Mouse (Mus musculus): ENCODE data around the gene Akap13. TPM values are rescaled to one million over a fixed set of nuclear protein-coding genes. Genes with fewer than 3 reads are reported as not detected.

Akap13 gene
- total and polyA plus RNA-seq, 2 experiments from 2014 or later, result 13.8 to 26.1 TPM

DNA sequence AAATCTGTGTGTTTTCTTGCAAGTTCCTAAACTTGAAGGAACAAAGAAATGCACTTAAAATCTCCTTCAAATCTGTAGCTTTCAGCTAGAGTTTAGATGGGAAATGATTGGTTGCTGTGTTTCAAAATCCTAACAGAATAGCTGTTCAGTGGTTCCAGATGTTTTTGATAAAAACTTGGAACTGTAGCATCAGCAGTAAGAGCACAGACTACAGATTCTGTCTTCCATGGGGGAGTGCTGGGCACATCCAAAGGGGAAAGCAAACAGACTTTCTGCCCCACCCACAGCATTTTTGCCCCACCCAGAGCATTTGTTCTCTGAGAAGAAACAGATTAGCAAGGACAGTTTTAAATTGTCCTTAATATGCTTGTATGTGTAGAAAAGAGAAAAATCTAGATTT lies 184.7 kb downstream of the Akap13 start:
- ATAC-seq (no peak), DNase-seq (ENCODE audit: low spot score) (no peak)
- Histone ChIP-seq H3K27ac (no peak overlapping the region), H3K27me3 (ENCODE audit: insufficient read depth, low read length) (no peaks in the 10 kb centered on the region), H3K9me3 (ENCODE audit: low read length) (no peaks in the 10 kb centered on the region), H3K9ac (replicated peaks; ENCODE audit: low read length) (no peak overlapping the region), H3K4me1 (ENCODE audit: insufficient read depth, low read length) (0 out of 2 replicates have a peak, but pooled peaks cover 6% of the 10 kb centered on the region), H3K4me2 (ENCODE audit: low read depth, low read length) (no peak overlapping the region), H3K4me3 (ENCODE audit: low read length) (no peak overlapping the region), H3K36me3 (ENCODE audit: insufficient read depth, low read length) (no peaks in the 10 kb centered on the region)
- no peak for TF ChIP-seq CTCF (IDR thresholded peaks at IDR 0.05; ENCODE audit: low read depth)

- Histone ChIP-seq H3K36me3 (ENCODE audit: insufficient read depth, low read length) (no peaks in the 10 kb centered on the region), H3K27me3 (ENCODE audit: insufficient read depth, low read length) (no peaks in the 10 kb centered on the region), H3K27ac (no peak overlapping the region), H3K9ac (replicated peaks; ENCODE audit: low read length) (no peak overlapping the region), H3K4me3 (ENCODE audit: low read length) (no peak overlapping the region), H3K9me3 (ENCODE audit: low read length) (no peaks in the 10 kb centered on the region), H3K4me1 (ENCODE audit: insufficient read depth, low read length) (0 out of 2 replicates have a peak, but pooled peaks cover 6% of the 10 kb centered on the region), H3K4me2 (ENCODE audit: low read depth, low read length) (no peak overlapping the region)
- WGBS, result 66% methylated on average over 2 of the region's 2 CpGs
- ATAC-seq (no peak), DNase-seq (ENCODE audit: low spot score) (no peak)
- no peak for TF ChIP-seq CTCF (IDR thresholded peaks at IDR 0.05; ENCODE audit: low read depth)
Observed at GRCm38 (mm10) chr7:75640671-75641070, 185.3 kb downstream of the Akap13 start.

DNA sequence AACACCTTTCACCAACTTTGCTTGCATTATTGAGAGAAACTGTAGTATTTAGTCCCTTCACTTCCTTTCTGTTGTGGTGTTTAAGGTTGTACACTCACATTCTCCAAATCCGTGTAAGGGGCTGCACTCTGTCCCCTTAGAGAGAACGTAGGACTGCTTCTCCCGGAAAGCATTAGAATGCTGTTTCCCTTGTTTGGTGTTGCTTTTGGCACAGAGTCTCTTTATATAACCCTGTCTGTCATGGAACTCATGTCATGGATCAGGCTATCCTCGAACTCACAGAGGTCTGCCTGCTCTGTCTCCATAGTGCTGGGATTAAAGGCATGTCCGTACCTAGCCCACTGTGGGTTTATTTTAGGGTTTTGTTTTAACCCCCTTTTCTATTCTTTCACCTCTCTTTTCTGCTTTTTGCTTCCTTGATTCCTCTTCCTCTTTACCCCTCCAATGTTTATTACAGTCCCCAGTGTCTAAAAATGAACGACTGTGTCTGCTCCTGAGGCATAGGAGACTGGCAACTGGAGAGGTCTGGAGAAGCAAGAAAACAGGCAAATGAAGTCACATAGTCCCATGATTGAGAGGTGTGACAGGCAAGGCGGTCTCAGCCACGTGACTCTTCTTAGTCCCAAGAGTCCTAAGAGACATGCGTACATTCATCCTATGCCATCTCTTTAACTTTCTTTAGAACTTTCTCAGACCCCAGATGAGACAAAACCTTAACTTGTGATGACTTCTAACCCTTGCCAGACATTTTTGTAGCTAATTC lies 186.3 kb downstream of the Akap13 start:
- Histone ChIP-seq H3K36me3 (ENCODE audit: insufficient read depth, low read length) (no peaks in the 10 kb centered on the region), H3K4me2 (ENCODE audit: low read depth, low read length) (peak overlapping the region; percentile 63), H3K9ac (replicated peaks; ENCODE audit: low read length) (no peak overlapping the region), H3K27me3 (ENCODE audit: insufficient read depth, low read length) (no peaks in the 10 kb centered on the region), H3K9me3 (ENCODE audit: low read length) (no peaks in the 10 kb centered on the region), H3K27ac (peak overlapping the region; percentile 70; the same call in 1 of the 2 replicates), H3K4me1 (ENCODE audit: insufficient read depth, low read length) (0 out of 2 replicates have a peak, but pooled peaks cover 6% of the 10 kb centered on the region), H3K4me3 (ENCODE audit: low read length) (no peak overlapping the region)
- ATAC-seq (peak; percentile 51; the same call in 1 of the 2 replicates), DNase-seq (ENCODE audit: low spot score) (no peak)
- no peak for TF ChIP-seq CTCF (IDR thresholded peaks at IDR 0.05; ENCODE audit: low read depth)
- WGBS, result 46% methylated on average over 9 of the region's 9 CpGs

GRCm38 (mm10) chr7:75642178-75642777 lies 186.9 kb downstream of the Akap13 start:
- WGBS, result 4% methylated on average over 9 of the region's 9 CpGs

GRCm38 (mm10) chr7:75642846-75643563 lies 187.7 kb downstream of the Akap13 start:
- peak overlapping the region; percentile 63 for H3K4me2 ChIP-seq (ENCODE audit: low read depth, low read length)
- peak; percentile 15; the same call in 1 of the 2 replicates for ATAC-seq
- no peaks in the 10 kb centered on the region for H3K9me3 ChIP-seq (ENCODE audit: low read length)
- H3K27ac ChIP-seq, result 0 out of 2 replicates have a peak overlapping the region, but pooled peaks have one; percentile 70
- TF ChIP-seq CTCF (IDR thresholded peaks at IDR 0.05; ENCODE audit: low read depth), result no peak
- DNase-seq (ENCODE audit: low spot score), result peak; percentile 15
- peak overlapping the region; percentile 25; the same call in 1 of the 2 replicates for H3K9ac ChIP-seq (replicated peaks; ENCODE audit: low read length)
- no peaks in the 10 kb centered on the region for H3K27me3 ChIP-seq (ENCODE audit: insufficient read depth, low read length)
- H3K4me3 ChIP-seq (ENCODE audit: low read length), result peak overlapping the region; percentile 35
- H3K4me1 ChIP-seq (ENCODE audit: insufficient read depth, low read length), result 0 out of 2 replicates have a peak, but pooled peaks cover 6% of the 10 kb centered on the region
- WGBS, result 35% methylated on average over 16 of the region's 16 CpGs
- no peaks in the 10 kb centered on the region for H3K36me3 ChIP-seq (ENCODE audit: insufficient read depth, low read length)

More at GRCm38 (mm10) chr7:75642178-75642777, 186.9 kb downstream of the Akap13 start:
- H3K4me2 ChIP-seq (ENCODE audit: low read depth, low read length), result peak overlapping the region; percentile 63
- DNase-seq (ENCODE audit: low spot score), result peak; percentile 65
- no peak for TF ChIP-seq CTCF (IDR thresholded peaks at IDR 0.05; ENCODE audit: low read depth)
- no peaks in the 10 kb centered on the region for H3K9me3 ChIP-seq (ENCODE audit: low read length)
- H3K4me1 ChIP-seq (ENCODE audit: insufficient read depth, low read length), result 0 out of 2 replicates have a peak, but pooled peaks cover 6% of the 10 kb centered on the region
- peak overlapping the region; percentile 35 for H3K4me3 ChIP-seq (ENCODE audit: low read length)
- peak overlapping the region; percentile 25; the same call in 1 of the 2 replicates for H3K9ac ChIP-seq (replicated peaks; ENCODE audit: low read length)
- peak overlapping the region; percentile 70 for H3K27ac ChIP-seq
- H3K27me3 ChIP-seq (ENCODE audit: insufficient read depth, low read length), result no peaks in the 10 kb centered on the region
- ATAC-seq, result peak; percentile 89
- H3K36me3 ChIP-seq (ENCODE audit: insufficient read depth, low read length), result no peaks in the 10 kb centered on the region

DNA sequence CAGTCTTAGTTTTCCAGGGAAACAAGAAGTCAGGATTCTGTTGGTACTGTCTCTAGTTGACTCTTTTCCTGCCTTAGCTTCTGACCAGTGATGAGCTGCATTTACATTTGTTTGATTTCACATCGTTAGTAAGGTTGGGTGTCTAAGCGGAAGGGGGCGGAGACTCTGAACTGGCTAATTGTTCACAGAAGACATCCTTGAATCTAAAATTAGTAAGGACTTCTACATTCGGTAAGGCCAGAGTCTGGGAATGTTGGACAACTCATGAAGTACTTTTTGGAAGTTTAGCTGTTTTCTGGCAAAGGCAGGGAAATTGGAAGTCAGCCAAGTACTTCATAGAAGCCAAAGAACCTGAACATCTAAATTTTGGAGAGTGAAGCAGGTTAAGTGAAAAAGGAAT lies 188.7 kb downstream of the Akap13 start:
- TF ChIP-seq CTCF (IDR thresholded peaks at IDR 0.05; ENCODE audit: low read depth), result no peak
- Histone ChIP-seq H3K4me2 (ENCODE audit: low read depth, low read length) (peak overlapping the region; percentile 63), H3K9me3 (ENCODE audit: low read length) (no peaks in the 10 kb centered on the region), H3K9ac (replicated peaks; ENCODE audit: low read length) (no peak overlapping the region), H3K36me3 (ENCODE audit: insufficient read depth, low read length) (no peaks in the 10 kb centered on the region), H3K4me1 (ENCODE audit: insufficient read depth, low read length) (0 out of 2 replicates have a peak, but pooled peaks cover 6% of the 10 kb centered on the region), H3K27me3 (ENCODE audit: insufficient read depth, low read length) (no peaks in the 10 kb centered on the region), H3K4me3 (ENCODE audit: low read length) (peak overlapping the region; percentile 18), H3K27ac (no peak overlapping the region; the same call in 1 of the 2 replicates)
- 54% methylated on average over 4 of the region's 4 CpGs for WGBS
- ATAC-seq, result no peak
- no peak for DNase-seq (ENCODE audit: low spot score)
